Mouse (Mus musculus): ENCODE measurements around the gene Slc37a1.

DNA sequence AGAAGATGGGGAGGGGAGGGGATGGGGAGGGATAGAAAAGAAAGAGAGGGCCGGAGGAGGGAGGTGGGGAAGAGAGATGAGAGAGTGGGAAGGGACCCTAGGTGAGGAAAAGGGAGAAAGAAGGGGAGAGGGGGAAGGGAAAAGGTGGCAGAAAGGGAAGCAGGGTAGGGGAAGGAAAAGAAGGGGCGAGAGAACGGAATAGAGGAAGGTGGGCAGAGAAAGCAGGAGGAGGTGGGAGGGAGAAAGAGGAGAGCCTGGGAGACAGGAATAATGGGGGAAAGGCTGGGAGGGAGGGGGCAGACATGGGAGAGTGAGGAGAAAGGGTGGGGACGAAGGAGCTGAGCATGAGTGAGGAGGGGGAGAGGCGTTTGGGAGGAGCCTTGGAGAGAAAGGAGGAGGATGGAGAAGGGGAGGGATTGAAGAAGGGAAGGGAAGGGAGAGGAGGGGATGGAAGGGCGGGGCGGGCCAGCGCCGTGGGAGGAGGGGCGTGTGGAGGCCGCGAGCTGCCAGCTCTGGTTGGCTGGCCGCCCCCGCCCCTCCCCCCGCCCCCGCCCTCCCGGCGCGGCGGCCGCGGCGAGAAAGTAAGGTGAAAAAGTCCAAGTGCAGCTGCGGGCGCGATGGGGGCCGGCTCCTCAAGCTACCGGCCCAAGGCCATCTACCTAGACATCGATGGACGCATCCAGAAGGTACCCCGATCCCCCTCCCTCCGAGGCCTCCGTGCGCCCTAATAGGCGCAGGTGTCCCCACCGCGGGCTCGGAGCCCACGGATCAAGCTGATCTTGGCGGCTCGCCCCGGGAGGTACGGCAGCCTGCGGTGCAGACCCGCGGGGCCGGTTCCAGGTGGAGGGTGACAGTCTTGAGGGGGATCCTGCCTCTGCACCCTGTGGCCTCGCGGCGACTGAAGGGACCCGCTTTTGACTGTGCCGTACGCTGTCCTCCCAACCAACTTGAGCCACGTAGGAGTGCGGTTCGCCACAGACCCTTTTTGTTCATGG lies 99.4 kb downstream of the Slc37a1 start, which contains the start of gene Pde9a:
- TF ChIP-seq POLR2A (IDR thresholded peaks at IDR 0.05; ENCODE audit: extremely low read depth, insufficient read depth, low read length) (0 out of 2 replicates have a peak, but pooled peaks have one; percentile 47), CTCF (IDR thresholded peaks at IDR 0.05; ENCODE audit: low read depth, low read length) (no peak)
